Mouse (Mus musculus) hindbrain, embryonic 13.5 days (tissue): ENCODE data around the gene Satl1. TPM values are rescaled to one million over a fixed set of nuclear protein-coding genes. Genes with fewer than 3 reads are reported as not detected.

Source experiments
- polyA plus RNA-seq: library from polyadenylated mRNA; unstranded; fragments of >200 nt; fragmentation: Nextera tagmentation; extraction: Ambion mirVana; gene quantifications from 2 replicates; pipeline ENCODE4 v1.2.1, GENCODE M21; 2015

Satl1 gene
- polyA plus RNA-seq, 1 experiment from 2014 or later, result not detected

Other genes starting within 250 kb of the Satl1 start
- gene 4933403O08Rik, start 167.7 kb downstream of the Satl1 start, polyA plus RNA-seq, result 0.17 and 0.26 TPM in 2 replicates
- gene Apool, start 95.4 kb downstream of the Satl1 start, polyA plus RNA-seq, result 24.8 and 27.8 TPM in 2 replicates
- not detected in 2 replicates for gene 2010106E10Rik, start 88.5 kb upstream of the Satl1 start, polyA plus RNA-seq
- gene Zfp711, start 193.7 kb upstream of the Satl1 start, polyA plus RNA-seq, result 38.0 and 41.9 TPM in 2 replicates